Mouse (Mus musculus) liver, postnatal 0 days (tissue): ENCODE measurements around the gene Hoxb4.

ENCODE experiments used
- CTCF ChIP-seq: sonication (generic); IDR thresholded peaks from 2 replicates; pipeline ENCODE4 v1.5.1; 2016; ENCODE audit warnings: antibody characterized with exemption, low read depth
- EP300 ChIP-seq: IDR thresholded peaks from 2 replicates; pipeline ENCODE4 v1.6.1; 2016; ENCODE audit warnings: antibody characterized with exemption, low read depth, mild to moderate bottlenecking

DNA sequence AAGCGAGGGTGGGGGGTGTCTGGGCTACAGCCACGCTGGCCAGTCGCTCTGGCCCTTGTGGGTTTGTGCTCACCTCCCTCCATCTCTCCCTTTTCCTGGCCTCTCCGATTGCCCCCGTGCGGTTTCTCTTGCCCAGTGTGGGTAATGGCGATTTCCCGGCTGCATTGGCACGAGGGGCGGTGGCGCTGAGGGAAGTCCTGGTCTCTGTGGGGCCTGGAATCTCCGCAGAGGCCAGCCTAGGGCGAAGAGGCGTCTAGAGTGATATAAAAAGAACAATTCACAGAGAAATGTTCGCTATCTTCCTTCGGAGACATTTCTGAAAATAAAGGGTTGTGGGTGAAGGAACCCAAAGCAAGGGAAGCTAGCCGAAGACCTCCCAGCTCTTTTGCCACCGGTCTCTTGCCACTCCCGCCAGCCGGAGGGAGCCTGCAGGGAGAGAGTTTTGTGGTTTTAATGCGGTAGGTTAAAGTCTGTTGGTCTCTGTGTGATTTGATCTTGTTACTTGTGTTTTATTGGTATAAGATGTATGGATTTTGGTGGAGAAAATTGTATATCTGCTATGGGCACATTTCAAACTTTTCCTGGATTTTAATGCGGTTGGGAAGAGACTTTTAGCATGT is 24.7 kb upstream of the Hoxb4 start:
- TF ChIP-seq CTCF (no peak), EP300 (no peak)
